Mouse (Mus musculus) ES-Bruce4 (cell line): ENCODE measurements at regions not wholly inside any gene's neighbourhood (a gene's known extent, or its start where the extent isn't known, plus 50 kb on each side); places are given as distances from the start of the nearest gene placed in this dataset.

Source experiments
- CTCF ChIP-seq: IDR thresholded peaks from one replicate; pipeline ENCODE4 v1.8.1; 2011; ENCODE audit warnings: low read depth, low read length
- EP300 ChIP-seq: IDR thresholded peaks from 2 replicates; pipeline ENCODE4 v1.6.1; 2011; ENCODE audit warnings: low read depth, low read length; ENCODE audit not compliant: insufficient read depth
- POLR2A ChIP-seq: IDR thresholded peaks from one replicate; pipeline ENCODE4 v1.8.1; 2011; ENCODE audit warnings: low read length; ENCODE audit not compliant: insufficient read depth

- TF ChIP-seq POLR2A (no peak), CTCF (no peak), EP300 (no peak)
These were observed 277.6 kb upstream of the Sulf2 start for GRCm38 (mm10) chr2:166432948-166433654.
